Mouse (Mus musculus) lung, postnatal 0 days (tissue): ENCODE results near the gene Ccdc34. TPM values are rescaled to one million over a fixed set of nuclear protein-coding genes. Genes with fewer than 3 reads are reported as not detected.

ENCODE experiments used
- ATAC-seq: fragments of 200-750 bp; cut with Nextera tagmentation; 2 replicates; pipeline ENCODE4 v1.8.0; 2017; ENCODE audit warnings: moderate library complexity
- DNase-seq: peaks from one replicate; pipeline ENCODE4 v3.0.0-alpha.2; 2016; ENCODE audit warnings: low spot score
- H3K27ac ChIP-seq: fragments of 300-500 bp; sonication (generic); 2 replicates; pipeline ENCODE4 v1.5.1; 2014; ENCODE audit warnings: antibody characterized with exemption, mild to moderate bottlenecking, low read length, mixed read lengths
- H3K27me3 ChIP-seq: fragments of 300-500 bp; sonication (generic); replicated peaks from 2 replicates; pipeline ENCODE4 v1.6.1; 2014; ENCODE audit warnings: low read length, mixed read lengths; ENCODE audit not compliant: insufficient read depth
- H3K36me3 ChIP-seq: fragments of 300-500 bp; sonication (generic); 2 replicates; pipeline ENCODE4 v1.6.1; 2014; ENCODE audit warnings: low read length, mixed read lengths; ENCODE audit not compliant: insufficient read depth
- H3K4me1 ChIP-seq: fragments of 300-500 bp; sonication (generic); 2 replicates; pipeline ENCODE4 v1.6.1; 2014; ENCODE audit warnings: antibody characterized with exemption, low read depth, low read length, mixed read lengths; ENCODE audit not compliant: insufficient read depth
- H3K4me2 ChIP-seq: fragments of 300-500 bp; sonication (generic); replicated peaks from 2 replicates; pipeline ENCODE4 v1.6.1; 2014; ENCODE audit warnings: low read depth, mild to moderate bottlenecking, low read length, moderate library complexity, mixed read lengths
- H3K4me3 ChIP-seq: fragments of 300-500 bp; sonication (generic); 2 replicates; pipeline ENCODE4 v1.5.1; 2014; ENCODE audit warnings: low read depth, low read length
- H3K9ac ChIP-seq: fragments of 300-500 bp; sonication (generic); replicated peaks from 2 replicates; pipeline ENCODE4 v1.6.1; 2014; ENCODE audit warnings: low read depth, mild to moderate bottlenecking
- H3K9me3 ChIP-seq: fragments of 300-500 bp; sonication (generic); 2 replicates; pipeline ENCODE4 v1.6.1; 2016; ENCODE audit warnings: low read length, mixed read lengths
- CTCF ChIP-seq: IDR thresholded peaks from 2 replicates; pipeline ENCODE4 v1.5.1; 2016; ENCODE audit warnings: antibody characterized with exemption, mild to moderate bottlenecking
- EP300 ChIP-seq: IDR thresholded peaks from 2 replicates; pipeline ENCODE4 v1.6.1; 2016; ENCODE audit warnings: antibody characterized with exemption, mild to moderate bottlenecking, control low read depth
- WGBS: fragments of 180-500 bp; shearing (Covaris S2); extraction: QIAGEN DNeasy Blood & Tissue Kit; methylation state at CpG from one replicate; pipeline ENCODE4 v1.1.7; 2014; 5-methylcytosine and 5-hydroxymethylcytosine counted together
- polyA plus RNA-seq: library from polyadenylated mRNA; unstranded; fragments of >200 nt; fragmentation: Nextera tagmentation; extraction: Ambion mirVana; gene quantifications from 2 replicates; pipeline ENCODE4 v1.2.1, GENCODE M21; 2015

Ccdc34 gene
- polyA plus RNA-seq, 1 experiment from 2014 or later = 10.4 TPM

- Histone ChIP-seq H3K4me3 (no peak overlapping the region), H3K9me3 (no peaks in the 10 kb centered on the region), H3K27ac (no peak overlapping the region), H3K9ac (no peak overlapping the region), H3K4me2 (no peak overlapping the region), H3K27me3 (no peaks in the 10 kb centered on the region), H3K4me1 (no peaks in the 10 kb centered on the region), H3K36me3 (no peaks in the 10 kb centered on the region)
- ATAC-seq (no peak), DNase-seq (no peak)
- WGBS = 46% methylated on average over 6 of the region's 6 CpGs
- TF ChIP-seq EP300 (no peak), CTCF (no peak)
Observed at GRCm38 (mm10) chr2:110080532-110080931, 62.9 kb downstream of the Ccdc34 start.

- peak; percentile 6; the same call in 1 of the 2 replicates for TF ChIP-seq EP300
- no peak for TF ChIP-seq CTCF
- H3K27me3 ChIP-seq = no peaks in the 10 kb centered on the region
- WGBS = 54% methylated on average over 2 of the region's 2 CpGs
- DNase-seq (peak; percentile 76), ATAC-seq (peak; percentile 62)
- H3K9ac ChIP-seq = no peak overlapping the region
- no peak overlapping the region for H3K4me3 ChIP-seq
- no peaks in the 10 kb centered on the region for H3K9me3 ChIP-seq
- no peaks in the 10 kb centered on the region for H3K4me1 ChIP-seq
- no peaks in the 10 kb centered on the region for H3K36me3 ChIP-seq
- H3K27ac ChIP-seq = no peak overlapping the region
- no peak overlapping the region for H3K4me2 ChIP-seq
Observed at GRCm38 (mm10) chr2:110082975-110083374, 65.4 kb downstream of the Ccdc34 start.

- H3K4me2 ChIP-seq = no peak overlapping the region
- no peak overlapping the region for H3K27ac ChIP-seq
- no peak for DNase-seq
- H3K4me3 ChIP-seq = no peak overlapping the region
- no peaks in the 10 kb centered on the region for H3K9me3 ChIP-seq
- 74% methylated on average over 3 of the region's 3 CpGs for whole genome bisulfite sequencing
- H3K4me1 ChIP-seq = no peaks in the 10 kb centered on the region
- no peak for ATAC-seq
- H3K36me3 ChIP-seq = no peaks in the 10 kb centered on the region
- no peak overlapping the region for H3K9ac ChIP-seq
- TF ChIP-seq CTCF (no peak), EP300 (no peak)
- no peaks in the 10 kb centered on the region for H3K27me3 ChIP-seq
Observed at GRCm38 (mm10) chr2:110085701-110086143, 68.1 kb downstream of the Ccdc34 start.

GRCm38 (mm10) chr2:110114133-110114532 lies 96.5 kb downstream of the Ccdc34 start:
- ATAC-seq (no peak), DNase-seq (no peak)
- Histone ChIP-seq H3K4me2 (no peak overlapping the region), H3K27me3 (no peaks in the 10 kb centered on the region), H3K27ac (no peak overlapping the region), H3K4me3 (no peak overlapping the region), H3K9ac (no peak overlapping the region), H3K9me3 (no peaks in the 10 kb centered on the region), H3K4me1 (no peaks in the 10 kb centered on the region), H3K36me3 (no peaks in the 10 kb centered on the region)
- WGBS = 73% methylated on average over 3 of the region's 3 CpGs
- no peak for TF ChIP-seq EP300
- no peak for TF ChIP-seq CTCF

GRCm38 (mm10) chr2:110129396-110129795 lies 111.8 kb downstream of the Ccdc34 start:
- H3K27ac ChIP-seq = no peak overlapping the region
- no peaks in the 10 kb centered on the region for H3K4me1 ChIP-seq
- H3K9ac ChIP-seq = no peak overlapping the region
- no peaks in the 10 kb centered on the region for H3K27me3 ChIP-seq
- no peaks in the 10 kb centered on the region for H3K36me3 ChIP-seq
- no peaks in the 10 kb centered on the region for H3K9me3 ChIP-seq
- no peak overlapping the region for H3K4me3 ChIP-seq
- H3K4me2 ChIP-seq = no peak overlapping the region
- TF ChIP-seq EP300 (no peak), CTCF (no peak)
- ATAC-seq (no peak), DNase-seq (no peak)
- WGBS = 78% methylated on average over 2 of the region's 2 CpGs

- no peak overlapping the region for H3K27ac ChIP-seq
- no peak for DNase-seq
Observed at GRCm38 (mm10) chr2:110131573-110131972, 114.0 kb downstream of the Ccdc34 start.

More at GRCm38 (mm10) chr2:110131573-110131972, 114.0 kb downstream of the Ccdc34 start:
- H3K27me3 ChIP-seq = no peaks in the 10 kb centered on the region
- H3K4me3 ChIP-seq = no peak overlapping the region
- H3K4me2 ChIP-seq = no peak overlapping the region
- H3K36me3 ChIP-seq = no peaks in the 10 kb centered on the region
- no peaks in the 10 kb centered on the region for H3K9me3 ChIP-seq
- 11% methylated on average over 2 of the region's 2 CpGs for WGBS
- no peak for ATAC-seq
- H3K9ac ChIP-seq = no peak overlapping the region
- no peaks in the 10 kb centered on the region for H3K4me1 ChIP-seq
- TF ChIP-seq CTCF = no peak
- no peak for TF ChIP-seq EP300
